In genomic region chr8:70769858-70770257, GRCm38 (mm10) we compare ENCODE assay signal across 15 mouse cellular contexts. TPM values are rescaled to one million over a fixed set of nuclear protein-coding genes. Genes with fewer than 3 reads are reported as not detected.
A peak's percentile ranks its signal among the peaks of the same experiment; 100 is the strongest.
DNase-seq lines count a peak whose midpoint lies in the region; ATAC-seq lines count a peak whose summit lies in the region.
"Had no signal": no experiment of that assay in that cellular context is flagged by ENCODE, and none has a peak within 500 bp of the region (broad histone marks: within the 10 kb centered on the region; RNA-seq: fewer than 3 reads in every experiment).

No protein-coding gene starts in this region.

- H3K4me3 ChIP-seq in hindbrain, embryonic 12.5 days, result no peak overlapping the region
- H3K4me3 ChIP-seq in hindbrain, embryonic 11.5 days (ENCODE audit: low read depth, low read length), result no peak overlapping the region
- H3K4me3 ChIP-seq in neural tube, embryonic 12.5 days, result no peak overlapping the region
- H3K4me3 ChIP-seq in liver, embryonic 11.5 days (ENCODE audit: low read depth, low read length), result no peak overlapping the region
- H3K4me3 ChIP-seq: erythroblast, embryonic 14.5 days; midbrain, embryonic 10.5 days had no signal

- intact Hi-C loops in heart, postnatal 36 days (cut with DNase I), result loop anchor here (1.0 to 5.0 kb wide), 3 partner anchors 50 to 72 kb away; no protein-coding TSS in a partner anchor

- H3K4me1 ChIP-seq in hindbrain, embryonic 12.5 days, result peaks cover 34% of the 10 kb centered on the region
- H3K4me1 ChIP-seq in hindbrain, embryonic 11.5 days (replicated peaks; ENCODE audit: control insufficient read depth, insufficient read depth, low read length), result peaks cover 9% of the 10 kb centered on the region
- peaks cover 32% of the 10 kb centered on the region for H3K4me1 ChIP-seq in neural tube, embryonic 12.5 days
- peaks cover 49% of the 10 kb centered on the region for H3K4me1 ChIP-seq in liver, embryonic 11.5 days (replicated peaks; ENCODE audit: control insufficient read depth, insufficient read depth, low read length)

- WGBS in hindbrain, embryonic 12.5 days, result 74% methylated on average over 12 of the region's 12 CpGs
- WGBS in hindbrain, embryonic 11.5 days, result 67% methylated on average over 12 of the region's 12 CpGs
- 73% methylated on average over 12 of the region's 12 CpGs for WGBS in neural tube, embryonic 12.5 days
- WGBS in liver, embryonic 11.5 days, result 46% methylated on average over 12 of the region's 12 CpGs

- H3K4me2 ChIP-seq in hindbrain, embryonic 12.5 days (replicated peaks), result no peak overlapping the region
- no peak overlapping the region for H3K4me2 ChIP-seq in hindbrain, embryonic 11.5 days (replicated peaks; ENCODE audit: low read depth, low read length)
- no peak overlapping the region for H3K4me2 ChIP-seq in neural tube, embryonic 12.5 days (replicated peaks)
- H3K4me2 ChIP-seq in liver, embryonic 11.5 days, result peak overlapping the region; percentile 39
- H3K4me2 ChIP-seq: forebrain, embryonic 15.5 days; heart, embryonic 11.5 days had no signal

- H3K9ac ChIP-seq in hindbrain, embryonic 12.5 days, result 0 out of 2 replicates have a peak overlapping the region, but pooled peaks have one; percentile 13
- no peak overlapping the region; the same call in 1 of the 2 replicates for H3K9ac ChIP-seq in hindbrain, embryonic 11.5 days (ENCODE audit: low read depth, low read length)
- H3K9ac ChIP-seq in neural tube, embryonic 12.5 days, result 0 out of 2 replicates have a peak overlapping the region, but pooled peaks have one; percentile 33
- peak overlapping the region; percentile 49 for H3K9ac ChIP-seq in liver, embryonic 11.5 days (ENCODE audit: low read depth, low read length)
- H3K9ac ChIP-seq: forebrain, embryonic 15.5 days had no signal

- ATAC-seq in hindbrain, embryonic 12.5 days (ENCODE audit: low FRiP score), result no peak
- no peak for ATAC-seq in hindbrain, embryonic 11.5 days (ENCODE audit: low FRiP score)
- no peak for ATAC-seq in neural tube, embryonic 12.5 days (ENCODE audit: low FRiP score, low read depth)
- peak; percentile 62 for ATAC-seq in liver, embryonic 11.5 days (replicated peaks; ENCODE audit: low FRiP score)

- H3K27me3 ChIP-seq in hindbrain, embryonic 12.5 days, result peaks cover 22% of the 10 kb centered on the region; the same call in 1 of the 2 replicates
- H3K27me3 ChIP-seq in hindbrain, embryonic 11.5 days (ENCODE audit: control insufficient read depth, insufficient read depth, low read length), result no peaks in the 10 kb centered on the region
- H3K27me3 ChIP-seq in neural tube, embryonic 12.5 days (replicated peaks), result peaks cover 2% of the 10 kb centered on the region; the same call in 1 of the 2 replicates
- no peaks in the 10 kb centered on the region for H3K27me3 ChIP-seq in liver, embryonic 11.5 days (replicated peaks; ENCODE audit: control insufficient read depth, insufficient read depth, low read length)

- no peaks in the 10 kb centered on the region for H3K9me3 ChIP-seq in hindbrain, embryonic 12.5 days (replicated peaks)
- H3K9me3 ChIP-seq in hindbrain, embryonic 11.5 days (ENCODE audit: control insufficient read depth, low read length), result no peaks in the 10 kb centered on the region
- no peaks in the 10 kb centered on the region for H3K9me3 ChIP-seq in neural tube, embryonic 12.5 days
- no peaks in the 10 kb centered on the region for H3K9me3 ChIP-seq in liver, embryonic 11.5 days (ENCODE audit: control insufficient read depth, low read length)
- H3K9me3 ChIP-seq: forebrain, embryonic 15.5 days; midbrain, embryonic 10.5 days had no signal

- no peak for DNase-seq in hindbrain, embryonic 11.5 days (ENCODE audit: low spot score)
- DNase-seq in neural tube, embryonic 10.5 days (ENCODE audit: extremely low spot score, low spot score), result no peak
- DNase-seq in liver, embryonic 11.5 days (ENCODE audit: low spot score), result no peak
- DNase-seq in spleen, postnatal 14 days (ENCODE audit: low spot score in 2 of 2), result no peak
- DNase-seq in heart, postnatal 36 days, result no peak
- no peak for DNase-seq in cerebellum, adult 18-20 months

- peaks cover 69% of the 10 kb centered on the region for H3K36me3 ChIP-seq in hindbrain, embryonic 12.5 days
- H3K36me3 ChIP-seq in hindbrain, embryonic 11.5 days (ENCODE audit: control insufficient read depth, insufficient read depth, low read length), result peaks cover 7% of the 10 kb centered on the region; the same call in 1 of the 2 replicates
- H3K36me3 ChIP-seq in neural tube, embryonic 12.5 days, result peaks cover 71% of the 10 kb centered on the region
- H3K36me3 ChIP-seq in liver, embryonic 11.5 days (ENCODE audit: control insufficient read depth, insufficient read depth, low read length), result peaks cover 32% of the 10 kb centered on the region

- no peak overlapping the region for H3K27ac ChIP-seq in hindbrain, embryonic 12.5 days
- no peak overlapping the region for H3K27ac ChIP-seq in hindbrain, embryonic 11.5 days (ENCODE audit: low read depth, low read length)
- no peak overlapping the region for H3K27ac ChIP-seq in neural tube, embryonic 12.5 days
- peak overlapping the region; percentile 42 for H3K27ac ChIP-seq in liver, embryonic 11.5 days (ENCODE audit: low read depth, low read length)
- H3K27ac ChIP-seq: forebrain, embryonic 15.5 days; midbrain, embryonic 10.5 days had no signal

RNA-seq across cellular contexts. Expression of gene Pik3r2, which starts 6.7 kb away (rescaled TPM):
- polyA plus RNA-seq in hindbrain, embryonic 12.5 days (2016; fragmentation: Nextera tagmentation; extraction: Ambion mirVana), result 84.5 and 85.5 TPM in 2 replicates
- 31.5 and 36.5 TPM in 2 replicates for polyA plus RNA-seq in hindbrain, embryonic 11.5 days (2014; fragmentation: Nextera tagmentation; extraction: Ambion mirVana)
- 84.0 and 84.6 TPM in 2 replicates for polyA plus RNA-seq in neural tube, embryonic 12.5 days (2016; fragmentation: Nextera tagmentation; extraction: Ambion mirVana)
- polyA plus RNA-seq in liver, embryonic 11.5 days (2014; fragmentation: Nextera tagmentation; extraction: Ambion mirVana), result 41.5 and 44.6 TPM in 2 replicates
- total RNA-seq in heart, postnatal 36 days (2021), result 10 to 100 TPM; 23.6 to 24.5 TPM

RNA-seq across cellular contexts. Expression of gene Mpv17l2, which starts 9.1 kb away (rescaled TPM):
- polyA plus RNA-seq in hindbrain, embryonic 12.5 days (2016; fragmentation: Nextera tagmentation; extraction: Ambion mirVana), result 38.2 and 38.3 TPM in 2 replicates
- polyA plus RNA-seq in hindbrain, embryonic 11.5 days (2014; fragmentation: Nextera tagmentation; extraction: Ambion mirVana), result 38.7 and 40.6 TPM in 2 replicates
- polyA plus RNA-seq in neural tube, embryonic 12.5 days (2016; fragmentation: Nextera tagmentation; extraction: Ambion mirVana), result 45.0 and 51.2 TPM in 2 replicates
- polyA plus RNA-seq in liver, embryonic 11.5 days (2014; fragmentation: Nextera tagmentation; extraction: Ambion mirVana), result 67.7 and 76.4 TPM in 2 replicates
- 10 to 100 TPM; 28.0 to 30.8 TPM for total RNA-seq in heart, postnatal 36 days (2021)

RNA-seq across cellular contexts. Expression of gene Rab3a, which starts 15.4 kb away (rescaled TPM):
- 126 and 134 TPM in 2 replicates for polyA plus RNA-seq in hindbrain, embryonic 12.5 days (2016; fragmentation: Nextera tagmentation; extraction: Ambion mirVana)
- polyA plus RNA-seq in hindbrain, embryonic 11.5 days (2014; fragmentation: Nextera tagmentation; extraction: Ambion mirVana), result 91.5 and 94.3 TPM in 2 replicates
- polyA plus RNA-seq in neural tube, embryonic 12.5 days (2016; fragmentation: Nextera tagmentation; extraction: Ambion mirVana), result 184 and 199 TPM in 2 replicates
- 6.3 and 6.9 TPM in 2 replicates for polyA plus RNA-seq in liver, embryonic 11.5 days (2014; fragmentation: Nextera tagmentation; extraction: Ambion mirVana)
- total RNA-seq in heart, postnatal 36 days (2021), result 10 to 100 TPM; 45.0 to 49.3 TPM

RNA-seq across cellular contexts. Expression of gene Mast3, which starts 35.0 kb away (rescaled TPM):
- polyA plus RNA-seq in hindbrain, embryonic 12.5 days (2016; fragmentation: Nextera tagmentation; extraction: Ambion mirVana), result 16.0 and 17.7 TPM in 2 replicates
- polyA plus RNA-seq in hindbrain, embryonic 11.5 days (2014; fragmentation: Nextera tagmentation; extraction: Ambion mirVana), result 11.2 and 12.3 TPM in 2 replicates
- polyA plus RNA-seq in neural tube, embryonic 12.5 days (2016; fragmentation: Nextera tagmentation; extraction: Ambion mirVana), result 15.9 and 17.4 TPM in 2 replicates
- polyA plus RNA-seq in liver, embryonic 11.5 days (2014; fragmentation: Nextera tagmentation; extraction: Ambion mirVana), result 18.2 and 19.3 TPM in 2 replicates
- 1 to 10 TPM; 6.4 to 8.9 TPM for total RNA-seq in heart, postnatal 36 days (2021)

RNA-seq across cellular contexts. Expression of gene Il12rb1, which starts 38.4 kb away (rescaled TPM):
- not detected in 2 replicates for polyA plus RNA-seq in hindbrain, embryonic 12.5 days (2016; fragmentation: Nextera tagmentation; extraction: Ambion mirVana)
- 0.08 TPM in 1 of 2 replicates, not detected in the other for polyA plus RNA-seq in hindbrain, embryonic 11.5 days (2014; fragmentation: Nextera tagmentation; extraction: Ambion mirVana)
- polyA plus RNA-seq in neural tube, embryonic 12.5 days (2016; fragmentation: Nextera tagmentation; extraction: Ambion mirVana), result not detected in 2 replicates
- 0.10 and 0.25 TPM in 2 replicates for polyA plus RNA-seq in liver, embryonic 11.5 days (2014; fragmentation: Nextera tagmentation; extraction: Ambion mirVana)
- total RNA-seq in heart, postnatal 36 days (2021), result not detected
- total RNA-seq: adrenal gland, postnatal 25 days; gastrocnemius, postnatal 4 days; heart, postnatal 25 days had no signal
- polyA plus RNA-seq: heart, embryonic 11.5 days had no signal

Comparison
In these comparisons a context has a peak if more than half of its experiments do, and no peak if none do; other contexts are left out.
1. RNA of gene Rab3a, which starts 15.4 kb away (polyA plus RNA-seq): 184 to 199 TPM in neural tube, embryonic 12.5 days, 126 to 134 TPM in hindbrain, embryonic 12.5 days and 91.5 to 94.3 TPM in hindbrain, embryonic 11.5 days; 6.3 to 6.9 TPM in liver, embryonic 11.5 days; every median in the first group is over 10 times any median in the second.